Mouse (Mus musculus) cerebellum, adult 18-20 months (tissue): Measurements from ENCODE around the gene Vmn1r75.

Source experiments
- DNase-seq, 2 experiments: peaks; one replicate each; pipeline ENCODE4 v3.0.0; 2021

The Vmn1r75 gene

GRCm38 (mm10) chr7:11874330-11874729, at the start of gene Vmn1r75:
Vmn1r75 (plus strand) TSS chr7:11874630.
- DNase-seq, result no peak

GRCm38 (mm10) chr7:11833680-11834079, 40.8 kb upstream of the Vmn1r75 start, which contains the start of gene Vmn1r74:
Vmn1r74 (plus strand) TSS chr7:11833980.
- no peak for DNase-seq
